Mouse (Mus musculus): ENCODE data around the gene Ednra. TPM values are rescaled to one million over a fixed set of nuclear protein-coding genes. Genes with fewer than 3 reads are reported as not detected.

The Ednra gene
- total RNA-seq, 2 experiments from 2014 or later: 16.0 to 17.0 TPM

DNA sequence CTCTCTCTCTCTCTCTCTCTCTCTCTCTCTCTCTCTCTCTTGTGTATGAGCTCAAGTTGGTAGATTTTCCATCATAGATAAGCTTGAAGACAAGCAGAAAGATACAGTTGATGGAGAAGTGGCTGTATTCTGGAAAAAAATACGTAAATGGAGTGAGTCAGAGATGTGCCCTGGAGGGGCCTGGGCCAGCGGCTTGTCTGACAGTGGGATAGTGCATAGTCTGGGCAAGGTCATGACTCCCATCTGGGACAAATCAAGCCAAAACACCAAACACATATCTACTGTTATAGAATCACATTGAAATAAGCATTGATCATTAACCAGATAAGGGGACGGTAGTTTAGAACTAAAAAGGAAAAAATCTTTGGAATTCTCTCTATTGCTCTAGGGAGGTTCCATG, 65.9 kb downstream of the Ednra start:
- DNase-seq (ENCODE audit: low spot score in 2 of 2): no peak

DNA sequence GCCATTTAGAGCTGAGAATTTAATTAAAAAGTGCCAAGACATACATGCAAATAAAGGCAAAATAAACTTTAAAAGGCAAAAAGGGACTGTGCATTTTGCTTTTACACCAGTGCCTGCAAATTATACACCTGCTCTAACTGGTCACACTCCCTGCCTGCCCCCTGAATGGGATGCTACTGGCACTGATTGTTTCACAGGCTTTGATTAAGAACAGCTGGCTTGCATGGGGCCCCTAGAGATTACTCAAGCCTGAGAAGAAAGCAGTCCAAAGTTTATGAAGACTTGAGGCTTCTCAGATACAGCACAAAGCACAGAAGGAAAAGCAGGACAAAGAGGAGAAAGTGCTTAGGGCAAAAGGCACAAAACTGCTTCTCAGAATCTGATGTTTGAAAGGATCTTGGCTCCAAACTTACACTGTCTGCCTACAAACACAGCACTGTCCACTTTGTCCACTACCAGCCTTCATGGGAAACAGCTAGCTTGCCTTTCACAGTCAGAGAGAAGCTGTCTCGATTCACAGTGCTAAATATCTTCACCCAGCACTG, 73.5 kb downstream of the Ednra start:
- no peak for DNase-seq (ENCODE audit: low spot score in 2 of 2)

DNA sequence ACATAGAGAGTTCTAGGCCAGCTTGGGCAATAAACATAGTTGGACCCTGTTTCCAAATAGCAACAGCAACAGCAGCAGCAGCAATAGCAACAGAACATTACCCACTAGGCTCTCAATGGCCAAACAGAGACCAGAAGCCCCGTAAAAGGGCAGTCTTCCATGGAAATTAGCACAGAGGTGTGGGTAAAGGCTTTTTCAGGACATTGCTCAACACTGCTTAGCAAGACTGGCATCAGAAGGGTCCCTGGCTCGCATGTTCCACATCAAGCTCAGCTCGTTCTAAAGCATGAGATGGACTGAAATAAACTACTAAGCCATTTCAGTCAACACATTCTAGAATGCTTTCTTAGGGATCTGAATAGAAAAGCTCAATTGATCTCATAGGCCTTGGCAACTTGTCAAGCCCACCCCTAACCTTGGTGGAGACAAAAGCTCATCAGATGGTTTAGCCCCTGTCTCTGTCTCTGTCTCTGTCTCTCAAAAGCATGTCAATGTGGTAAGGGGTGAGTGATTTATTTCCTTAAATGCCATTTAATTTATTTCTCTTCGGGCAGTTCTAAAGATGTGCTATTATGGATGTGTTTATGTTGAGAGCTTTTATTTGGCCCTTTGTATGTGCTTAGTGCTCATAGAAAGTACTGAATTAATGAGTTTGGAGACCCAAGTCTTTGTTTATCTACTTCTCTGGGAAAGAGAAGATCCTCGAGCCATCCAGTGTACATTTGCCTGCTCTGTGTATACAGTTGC, 84.0 kb downstream of the Ednra start:
- no peak for DNase-seq (ENCODE audit: low spot score in 2 of 2)

DNA sequence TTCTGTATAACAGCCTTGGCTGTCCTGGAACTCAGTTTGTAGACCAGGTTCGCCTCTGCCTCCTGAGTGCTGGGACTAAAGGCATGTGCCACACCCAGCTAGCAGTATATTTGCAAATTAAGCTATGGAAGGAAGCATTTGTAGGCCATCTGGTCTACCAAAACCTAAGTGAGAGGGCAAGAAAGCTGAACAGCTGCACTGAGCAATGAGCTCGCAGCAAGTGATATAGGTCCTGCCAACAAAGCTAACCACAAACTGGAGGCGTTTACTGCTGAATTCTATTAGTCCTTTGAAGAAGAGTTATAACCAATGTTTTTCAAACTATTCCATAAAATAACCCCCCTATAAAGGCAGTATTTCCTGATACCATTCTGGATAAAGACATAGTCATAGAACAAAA, 86.7 kb downstream of the Ednra start:
- DNase-seq (ENCODE audit: low spot score in 2 of 2): no peak

DNA sequence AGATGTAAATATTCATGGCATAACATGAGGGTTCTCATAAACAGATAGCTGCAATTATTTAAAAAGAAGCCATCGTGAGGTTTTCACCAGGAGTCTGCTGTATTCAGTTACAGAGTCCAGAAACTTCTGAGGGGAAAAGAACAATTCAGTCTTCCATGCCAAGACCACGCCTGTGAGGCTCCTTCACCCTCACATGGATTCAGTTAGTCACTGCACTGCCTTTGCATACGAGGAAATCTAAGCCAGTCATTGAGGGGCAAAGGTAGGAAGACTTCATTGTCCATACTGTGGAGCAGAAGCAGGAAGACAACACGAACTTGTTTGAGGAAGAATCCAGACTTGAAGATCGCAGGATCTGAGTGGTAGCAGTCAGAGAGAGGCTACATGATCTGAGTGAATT, 90.2 kb downstream of the Ednra start:
- no peak for DNase-seq (ENCODE audit: low spot score in 2 of 2)

DNA sequence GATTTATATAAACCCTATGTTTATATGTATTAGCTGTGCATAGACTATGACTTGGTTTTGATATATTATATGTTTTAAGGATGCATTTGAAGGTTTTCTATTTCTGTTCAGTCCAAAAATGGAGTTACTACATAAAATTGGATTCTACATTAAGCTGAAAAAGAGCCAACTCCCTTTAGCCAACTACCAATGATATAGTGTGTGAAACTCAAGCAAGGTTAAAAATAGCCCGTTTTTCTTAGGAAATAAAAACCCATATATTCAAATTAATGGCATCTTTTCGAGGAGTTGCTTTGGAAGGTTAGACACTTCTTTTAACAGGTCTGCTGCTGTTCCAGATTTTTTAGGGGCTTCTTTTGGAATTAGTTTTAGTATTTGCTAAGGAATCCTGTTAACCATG, 91.1 kb downstream of the Ednra start:
- DNase-seq (ENCODE audit: low spot score in 2 of 2): no peak

DNA sequence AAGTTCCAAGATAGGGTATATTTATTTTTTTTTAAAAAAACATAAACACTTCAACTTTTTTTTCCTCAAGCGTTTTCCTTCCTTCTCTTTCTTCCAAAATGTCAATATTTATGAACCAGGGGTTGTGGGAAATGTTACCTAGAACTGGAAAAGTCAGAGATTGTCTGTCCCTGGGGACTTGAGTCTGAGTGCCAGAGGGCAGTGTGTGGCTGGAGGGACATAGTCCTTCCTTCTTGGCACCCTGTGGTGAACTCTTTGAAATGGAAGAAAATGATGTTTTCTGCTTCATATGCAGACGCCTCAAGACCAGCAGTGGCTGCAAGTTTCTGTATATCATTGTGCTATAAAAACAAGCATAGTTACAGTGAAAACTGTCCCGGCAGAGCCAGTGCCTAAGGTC, 93.6 kb downstream of the Ednra start:
- no peak for DNase-seq (ENCODE audit: low spot score in 2 of 2)

DNA sequence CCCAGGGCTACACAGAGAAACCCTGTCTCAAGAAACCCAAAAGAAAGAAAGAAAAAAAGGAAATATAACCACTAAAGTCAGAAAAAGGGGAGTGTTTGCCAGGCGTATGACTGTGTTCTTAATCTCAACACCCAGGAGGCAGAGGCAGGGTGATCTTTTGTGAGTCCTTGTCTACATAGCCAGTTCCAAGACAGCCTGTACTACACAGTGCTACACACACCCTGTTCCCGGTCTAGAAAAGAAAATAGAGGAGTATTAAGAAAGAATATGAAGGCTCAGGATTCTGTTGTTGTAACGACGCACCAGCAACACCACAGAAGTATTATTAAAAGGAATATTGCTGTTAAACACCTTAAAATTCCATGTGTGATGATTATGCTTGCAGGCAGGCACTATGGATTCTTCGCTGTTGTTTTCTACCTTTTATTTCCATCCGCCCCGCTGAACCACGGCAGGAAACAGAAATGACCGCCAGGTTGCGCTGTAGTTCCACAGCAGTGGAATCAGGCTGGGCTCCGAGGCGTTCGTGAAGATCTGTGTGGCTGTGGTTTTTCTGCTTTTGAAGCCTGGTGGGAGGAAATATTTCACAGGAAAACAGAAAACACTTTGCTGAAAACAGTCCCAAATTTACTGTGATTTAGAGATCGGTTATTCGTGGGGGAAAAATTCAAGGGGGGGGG, 94.3 kb downstream of the Ednra start:
- peak; percentile 69 to 80 for DNase-seq (ENCODE audit: low spot score in 2 of 2)

DNA sequence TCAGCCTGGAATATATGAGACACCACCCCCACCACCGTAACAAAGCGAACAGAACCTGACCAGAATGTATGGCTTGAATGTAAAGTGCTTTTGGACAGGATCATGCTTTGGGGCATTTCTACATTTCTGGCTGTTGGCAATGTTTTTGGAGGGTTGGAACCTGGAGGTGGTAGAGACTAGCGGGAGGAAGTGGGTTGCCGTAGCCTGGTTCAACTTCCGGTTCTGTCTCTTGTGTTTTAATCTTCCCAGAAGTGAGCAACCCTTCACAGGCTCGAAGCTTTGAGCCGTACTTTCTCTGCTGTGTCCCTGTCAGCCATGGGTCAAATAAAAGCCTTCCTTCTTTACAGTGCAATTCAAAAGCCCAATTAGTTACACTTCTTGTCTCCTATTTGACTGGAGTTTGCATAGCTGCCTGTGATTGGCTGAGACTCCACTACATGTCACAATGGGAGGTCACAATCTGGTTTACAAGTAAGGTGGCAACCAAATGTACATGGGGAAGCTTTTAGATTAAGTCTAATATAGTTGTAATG, 100.5 kb downstream of the Ednra start:
- no peak for DNase-seq (ENCODE audit: low spot score in 2 of 2)

DNA sequence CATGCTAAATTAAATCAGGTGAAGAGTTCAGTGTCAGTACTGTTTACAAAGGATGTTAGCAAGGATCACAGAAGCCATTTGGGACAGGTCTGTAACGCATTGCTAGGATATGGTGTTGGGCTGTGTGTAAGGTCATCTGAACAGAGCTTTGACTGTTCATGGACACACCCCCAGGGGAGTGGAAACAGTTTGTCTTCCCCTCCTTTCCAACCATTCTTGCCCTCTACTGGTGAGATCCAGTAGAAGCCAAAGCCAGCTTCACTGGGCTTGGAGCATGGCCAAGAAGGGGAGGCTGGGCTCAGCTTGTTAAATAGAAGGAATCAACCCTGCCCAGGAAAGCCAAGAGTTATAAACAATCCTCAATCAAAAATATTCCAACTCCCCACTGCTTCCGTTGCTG, 106.3 kb downstream of the Ednra start:
- DNase-seq (ENCODE audit: low spot score in 2 of 2): peak in 1 of 2 experiments; percentile 47

Other genes starting within 250 kb of the Ednra start
- 10 to 100 TPM; 74.6 to 74.9 TPM for gene Arhgap10, start 206.5 kb downstream of the Ednra start, total RNA-seq (2021)
- gene Prmt9, start 175.1 kb downstream of the Ednra start, total RNA-seq (2021): 10 to 100 TPM; 12.7 to 14.6 TPM
- gene Tmem184c, start 113.8 kb downstream of the Ednra start, total RNA-seq (2021): 10 to 100 TPM; 13.5 to 14.7 TPM